Mouse (Mus musculus) stomach, embryonic 15.5 days (tissue): Measurements from ENCODE around the gene Atp6v1g1. TPM values are rescaled to one million over a fixed set of nuclear protein-coding genes. Genes with fewer than 3 reads are reported as not detected.

Experiments used
- ATAC-seq: fragments of 200-750 bp; cut with Nextera tagmentation; 2 replicates; pipeline ENCODE4 v1.8.0; 2017; ENCODE audit warnings: low read depth, moderate number of reproducible peaks, moderate TSS enrichment; ENCODE audit not compliant: insufficient read depth, low FRiP score
- H3K27ac ChIP-seq: fragments of 300-500 bp; sonication (generic); 2 replicates; pipeline ENCODE4 v1.5.1; 2015; ENCODE audit warnings: mild to moderate bottlenecking, inconsistent platforms
- H3K27me3 ChIP-seq: fragments of 300-500 bp; sonication (generic); replicated peaks from 2 replicates; pipeline ENCODE4 v1.6.1; 2015; ENCODE audit warnings: inconsistent platforms
- H3K36me3 ChIP-seq: fragments of 300-500 bp; sonication (generic); 2 replicates; pipeline ENCODE4 v1.6.1; 2015; ENCODE audit warnings: inconsistent platforms
- H3K4me1 ChIP-seq: fragments of 300-500 bp; sonication (generic); 2 replicates; pipeline ENCODE4 v1.6.1; 2015; ENCODE audit warnings: inconsistent platforms
- H3K4me2 ChIP-seq: fragments of 300-500 bp; sonication (generic); 2 replicates; pipeline ENCODE4 v1.6.1; 2015; ENCODE audit warnings: mild to moderate bottlenecking, inconsistent platforms
- H3K4me3 ChIP-seq: fragments of 300-500 bp; sonication (generic); replicated peaks from 2 replicates; pipeline ENCODE4 v1.5.1; 2015; ENCODE audit warnings: inconsistent platforms
- H3K9ac ChIP-seq: fragments of 300-500 bp; sonication (generic); 2 replicates; pipeline ENCODE4 v1.6.1; 2015; ENCODE audit warnings: inconsistent platforms
- H3K9me3 ChIP-seq: fragments of 300-500 bp; sonication (generic); 2 replicates; pipeline ENCODE4 v1.6.1; 2016; ENCODE audit warnings: inconsistent platforms
- whole genome bisulfite sequencing: fragments of 180-500 bp; shearing (Covaris S2); methylation state at CpG from one replicate; pipeline ENCODE4 v1.1.7; 2015; 5-methylcytosine and 5-hydroxymethylcytosine counted together
- polyA plus RNA-seq: library from polyadenylated mRNA; unstranded; fragments of >200 nt; fragmentation: Nextera tagmentation; extraction: Ambion mirVana; gene quantifications from 2 replicates; pipeline ENCODE4 v1.2.1, GENCODE M21; 2015

The Atp6v1g1 gene
- 248 and 268 TPM in 2 replicates for polyA plus RNA-seq

- 0% methylated on average over 57 of the region's 57 CpGs for WGBS
Observed at GRCm38 (mm10) chr4:63544494-63545230, at the start of gene Atp6v1g1. Atp6v1g1 (plus strand) TSS chr4:63544772.

GRCm38 (mm10) chr4:63494967-63495914, 49.3 kb upstream of the Atp6v1g1 start:
- WGBS, result under 1% methylated on average over 79 of the region's 107 CpGs
- no peaks in the 10 kb centered on the region for H3K36me3 ChIP-seq
- H3K4me1 ChIP-seq, result peaks cover 20% of the 10 kb centered on the region
- H3K4me2 ChIP-seq, result peak overlapping the region; percentile 97
- no peaks in the 10 kb centered on the region for H3K9me3 ChIP-seq
- no peak overlapping the region for H3K27ac ChIP-seq
- peak overlapping the region; percentile 62 for H3K4me3 ChIP-seq
- H3K9ac ChIP-seq, result peak overlapping the region; percentile 45; the same call in 1 of the 2 replicates
- peaks cover 12% of the 10 kb centered on the region; the same call in 1 of the 2 replicates for H3K27me3 ChIP-seq
- ATAC-seq, result peak; percentile 35

More at GRCm38 (mm10) chr4:63544494-63545230, at the start of gene Atp6v1g1:
- Histone ChIP-seq H3K9ac (peak within 1 kb of the TSS; percentile 87), H3K4me2 (peak within 1 kb of the TSS; percentile 62), H3K27me3 (no peaks in the 10 kb centered on the region), H3K27ac (peak within 1 kb of the TSS; percentile 84), H3K4me1 (peaks cover 16% of the 10 kb centered on the region), H3K4me3 (peak within 1 kb of the TSS; percentile 85), H3K9me3 (no peaks in the 10 kb centered on the region), H3K36me3 (peaks cover 15% of the 10 kb centered on the region)
- ATAC-seq, result peak; percentile 92

- 1% methylated on average over 34 of the region's 34 CpGs for WGBS
- H3K4me1 ChIP-seq, result peaks cover 20% of the 10 kb centered on the region
- H3K27ac ChIP-seq, result no peak within 1 kb of the TSS
- no peaks in the 10 kb centered on the region for H3K9me3 ChIP-seq
- peak within 1 kb of the TSS; percentile 97 for H3K4me2 ChIP-seq
- H3K36me3 ChIP-seq, result no peaks in the 10 kb centered on the region
- H3K4me3 ChIP-seq, result peak within 1 kb of the TSS; percentile 62
- ATAC-seq, result peak; percentile 70
- H3K9ac ChIP-seq, result peak within 1 kb of the TSS; percentile 45; the same call in 1 of the 2 replicates
- H3K27me3 ChIP-seq, result peaks cover 12% of the 10 kb centered on the region; the same call in 1 of the 2 replicates
Observed at GRCm38 (mm10) chr4:63495915-63496278, 48.7 kb upstream of the Atp6v1g1 start, which contains the start of gene Whrn. Whrn (minus strand) TSS chr4:63495991.

DNA sequence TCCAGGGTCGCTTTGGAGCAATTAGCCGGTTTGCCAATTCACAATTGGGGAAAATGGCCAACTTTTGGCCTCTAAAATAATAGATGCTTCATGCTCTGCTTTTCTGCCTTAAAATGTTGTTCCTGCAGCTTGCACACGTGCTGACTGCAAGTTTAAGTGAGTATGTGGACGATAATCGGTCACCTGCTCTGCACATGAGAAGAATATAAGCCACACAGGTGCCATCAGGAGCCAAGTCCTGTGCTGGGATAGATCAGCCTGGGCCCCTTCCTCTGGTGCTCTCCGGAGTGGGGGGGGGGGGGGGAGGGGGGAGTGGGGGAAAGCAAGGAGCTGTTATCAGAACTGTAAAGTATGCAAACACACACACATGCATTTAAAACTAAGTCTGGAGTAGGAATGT, 48.3 kb upstream of the Atp6v1g1 start:
- no peak overlapping the region for H3K27ac ChIP-seq
- peak; percentile 47; the same call in 1 of the 2 replicates for ATAC-seq

GRCm38 (mm10) chr4:63498346-63498745, 46.2 kb upstream of the Atp6v1g1 start:
- ATAC-seq, result no peak
- Histone ChIP-seq H3K36me3 (no peaks in the 10 kb centered on the region), H3K4me2 (no peak overlapping the region), H3K27ac (no peak overlapping the region), H3K4me1 (peaks cover 20% of the 10 kb centered on the region), H3K9ac (no peak overlapping the region), H3K9me3 (no peaks in the 10 kb centered on the region), H3K4me3 (no peak overlapping the region), H3K27me3 (peaks cover 11% of the 10 kb centered on the region; the same call in 1 of the 2 replicates)
- WGBS, result 24% methylated on average over 3 of the region's 3 CpGs

More for the DNA sequence above, 48.3 kb upstream of the Atp6v1g1 start:
- peak overlapping the region; percentile 97 for H3K4me2 ChIP-seq
- H3K9ac ChIP-seq, result 0 out of 2 replicates have a peak overlapping the region, but pooled peaks have one; percentile 16
- peaks cover 12% of the 10 kb centered on the region; the same call in 1 of the 2 replicates for H3K27me3 ChIP-seq
- peak overlapping the region; percentile 62 for H3K4me3 ChIP-seq
- no peaks in the 10 kb centered on the region for H3K36me3 ChIP-seq
- 16% methylated on average over 6 of the region's 6 CpGs for WGBS
- peaks cover 20% of the 10 kb centered on the region for H3K4me1 ChIP-seq
- H3K9me3 ChIP-seq, result no peaks in the 10 kb centered on the region

GRCm38 (mm10) chr4:63501050-63501449, 43.5 kb upstream of the Atp6v1g1 start:
- Histone ChIP-seq H3K4me3 (no peak overlapping the region), H3K36me3 (no peaks in the 10 kb centered on the region), H3K4me2 (no peak overlapping the region), H3K9me3 (no peaks in the 10 kb centered on the region), H3K9ac (no peak overlapping the region), H3K27ac (no peak overlapping the region), H3K27me3 (no peaks in the 10 kb centered on the region), H3K4me1 (0 out of 2 replicates have a peak, but pooled peaks cover 4% of the 10 kb centered on the region)
- ATAC-seq, result no peak
- 74% methylated on average over 5 of the region's 5 CpGs for WGBS

GRCm38 (mm10) chr4:63503949-63504348, 40.6 kb upstream of the Atp6v1g1 start:
- Histone ChIP-seq H3K36me3 (no peaks in the 10 kb centered on the region), H3K4me1 (no peaks in the 10 kb centered on the region), H3K4me3 (no peak overlapping the region), H3K27me3 (no peaks in the 10 kb centered on the region), H3K4me2 (no peak overlapping the region), H3K9ac (no peak overlapping the region), H3K9me3 (no peaks in the 10 kb centered on the region), H3K27ac (no peak overlapping the region)
- no peak for ATAC-seq
- 72% methylated on average over 5 of the region's 5 CpGs for WGBS

GRCm38 (mm10) chr4:63507478-63507877, 37.1 kb upstream of the Atp6v1g1 start:
- WGBS, result 73% methylated on average over 5 of the region's 5 CpGs
- no peaks in the 10 kb centered on the region for H3K36me3 ChIP-seq
- no peak for ATAC-seq

DNA sequence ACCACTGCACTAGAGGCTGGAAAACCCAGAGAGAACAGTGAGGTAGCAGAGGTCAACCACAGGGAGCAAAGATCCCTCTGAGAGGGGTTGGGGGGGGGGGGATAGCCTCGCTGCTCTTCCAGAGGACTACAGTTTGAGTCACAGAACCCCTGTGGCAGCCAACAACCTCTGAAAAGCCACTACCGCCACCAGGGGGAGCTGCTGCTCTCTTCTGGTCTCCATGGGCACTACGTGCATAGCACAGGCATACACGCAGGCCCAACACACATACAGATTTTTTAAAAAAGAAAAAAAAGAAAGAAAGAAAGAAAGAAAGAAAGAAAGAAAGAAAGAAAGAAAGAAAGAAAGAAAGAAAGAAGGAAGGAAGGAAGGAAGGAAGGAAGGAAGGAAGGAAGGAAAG, 36.3 kb upstream of the Atp6v1g1 start:
- no peak overlapping the region for H3K9ac ChIP-seq

More at GRCm38 (mm10) chr4:63507478-63507877, 37.1 kb upstream of the Atp6v1g1 start:
- H3K9me3 ChIP-seq, result no peaks in the 10 kb centered on the region
- no peaks in the 10 kb centered on the region for H3K27me3 ChIP-seq
- no peak overlapping the region for H3K4me3 ChIP-seq
- H3K27ac ChIP-seq, result no peak overlapping the region
- no peaks in the 10 kb centered on the region for H3K4me1 ChIP-seq
- H3K9ac ChIP-seq, result no peak overlapping the region
- H3K4me2 ChIP-seq, result no peak overlapping the region

GRCm38 (mm10) chr4:63512921-63513320, 31.7 kb upstream of the Atp6v1g1 start:
- H3K36me3 ChIP-seq, result no peaks in the 10 kb centered on the region
- no peaks in the 10 kb centered on the region for H3K27me3 ChIP-seq
- 77% methylated on average over 2 of the region's 2 CpGs for WGBS

More for the DNA sequence above, 36.3 kb upstream of the Atp6v1g1 start:
- Histone ChIP-seq H3K4me3 (no peak overlapping the region), H3K27ac (no peak overlapping the region), H3K4me2 (no peak overlapping the region), H3K27me3 (no peaks in the 10 kb centered on the region), H3K36me3 (no peaks in the 10 kb centered on the region), H3K4me1 (no peaks in the 10 kb centered on the region), H3K9me3 (no peaks in the 10 kb centered on the region)
- 27% methylated on average over 4 of the region's 4 CpGs for WGBS
- ATAC-seq, result no peak

DNA sequence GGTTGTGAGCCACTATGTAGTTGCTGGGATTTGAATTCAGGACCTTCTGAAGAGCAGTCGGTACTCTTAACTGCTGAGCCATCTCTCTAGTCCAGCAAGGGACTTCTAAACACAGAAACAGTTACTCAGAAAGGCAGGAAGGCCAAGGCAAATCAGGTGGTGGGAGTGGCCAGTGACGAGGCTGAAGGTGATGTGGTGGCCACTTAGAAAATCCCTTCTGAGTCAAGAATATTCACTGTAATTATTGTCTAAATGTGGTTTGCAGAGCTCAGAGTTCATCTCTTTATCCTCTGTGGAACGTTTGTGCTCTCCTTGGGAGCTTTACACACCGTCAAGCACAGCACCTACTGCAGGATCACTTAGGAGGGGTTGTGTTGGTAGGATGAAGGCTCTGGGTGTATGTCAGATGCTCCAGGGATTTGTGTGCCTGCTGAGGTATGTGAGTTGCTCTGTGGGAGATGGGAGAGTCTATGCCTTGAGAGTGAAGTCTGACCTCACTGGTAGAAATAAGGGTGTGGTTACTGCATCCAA, 30.1 kb upstream of the Atp6v1g1 start:
- H3K9me3 ChIP-seq, result no peaks in the 10 kb centered on the region
- no peak overlapping the region for H3K4me3 ChIP-seq
- no peak overlapping the region for H3K9ac ChIP-seq
- WGBS, result 64% methylated on average over 4 of the region's 4 CpGs
- H3K27ac ChIP-seq, result no peak overlapping the region
- no peak overlapping the region for H3K4me2 ChIP-seq
- no peak for ATAC-seq
- H3K4me1 ChIP-seq, result no peaks in the 10 kb centered on the region
- H3K27me3 ChIP-seq, result no peaks in the 10 kb centered on the region
- no peaks in the 10 kb centered on the region for H3K36me3 ChIP-seq

More at GRCm38 (mm10) chr4:63512921-63513320, 31.7 kb upstream of the Atp6v1g1 start:
- Histone ChIP-seq H3K27ac (no peak overlapping the region), H3K4me3 (no peak overlapping the region), H3K9ac (no peak overlapping the region), H3K9me3 (no peaks in the 10 kb centered on the region), H3K4me1 (no peaks in the 10 kb centered on the region), H3K4me2 (no peak overlapping the region)
- no peak for ATAC-seq
